Mouse (Mus musculus) layer of hippocampus, postnatal 10 days (tissue): ENCODE results near the gene Tedc1. TPM values are rescaled to one million over a fixed set of nuclear protein-coding genes. Genes with fewer than 3 reads are reported as not detected.

Experiments
- DNase-seq, 2 experiments: peaks; one replicate each; pipeline ENCODE4 v3.0.0; 2021; ENCODE audit warnings: low spot score in 2 of 2
- long read RNA-seq: library from polyadenylated mRNA; stranded (forward); transcript quantifications from one replicate; pipeline ENCODE4 v2.0.0, GENCODE M21; 2023
- total RNA-seq, 2 experiments: library from RNA; stranded (reverse); gene quantifications; 2 replicates each; pipeline ENCODE4 v1.2.3; 2021

The Tedc1 gene
- total RNA-seq, result 1 to 10 TPM; 3.0 to 3.3 TPM
- long read RNA-seq, partial matches to known transcripts, result 0 of 4 reads
- long read RNA-seq, other reads (novel, unspliced or antisense), result 2 of 4 reads

- peak; percentile 99 to 100 for DNase-seq
These were observed at the start of gene Tedc1 for GRCm38 (mm10) chr12:113155887-113156539. TSS of gene Tedc1 (plus strand) at chr12:113156421.

GRCm38 (mm10) chr12:113107431-113108124, 48.6 kb upstream of the Tedc1 start:
- DNase-seq, result no peak

DNA sequence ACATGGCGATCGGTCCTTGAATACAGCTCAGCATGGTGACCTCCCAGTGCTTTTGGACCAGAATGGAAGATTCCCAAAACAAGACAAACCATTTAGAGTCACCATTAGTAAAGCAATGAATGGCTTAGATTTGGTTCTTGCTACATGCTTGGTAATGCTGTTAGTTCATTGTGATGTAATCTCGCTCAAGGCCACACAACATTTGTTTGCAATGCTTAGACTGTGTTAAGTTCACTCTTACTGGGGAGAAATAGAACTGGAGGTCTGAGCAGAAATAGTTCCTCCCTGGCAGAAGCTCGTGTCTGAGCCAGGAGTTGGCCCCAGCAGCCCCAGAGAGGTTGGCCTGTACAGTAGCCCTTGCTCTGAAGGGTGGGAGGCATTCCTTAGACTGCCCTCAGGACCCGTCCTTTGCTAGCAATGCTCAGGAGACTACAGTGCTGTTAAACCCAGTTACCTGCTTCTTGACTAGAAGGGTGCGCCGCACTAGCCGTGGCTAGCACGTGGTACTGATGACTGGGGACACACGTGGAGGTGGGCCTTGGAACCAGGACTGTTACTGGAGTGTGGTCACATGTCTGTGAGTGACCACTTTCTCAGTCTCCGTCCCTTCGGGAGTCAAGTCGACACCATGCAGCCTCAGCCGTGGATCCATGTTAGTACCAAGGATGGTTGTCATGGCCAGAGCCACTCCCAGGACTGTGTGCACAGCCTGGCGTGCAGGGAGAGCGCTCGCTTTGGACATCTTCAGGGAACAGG, 47.5 kb upstream of the Tedc1 start:
- no peak for DNase-seq

DNA sequence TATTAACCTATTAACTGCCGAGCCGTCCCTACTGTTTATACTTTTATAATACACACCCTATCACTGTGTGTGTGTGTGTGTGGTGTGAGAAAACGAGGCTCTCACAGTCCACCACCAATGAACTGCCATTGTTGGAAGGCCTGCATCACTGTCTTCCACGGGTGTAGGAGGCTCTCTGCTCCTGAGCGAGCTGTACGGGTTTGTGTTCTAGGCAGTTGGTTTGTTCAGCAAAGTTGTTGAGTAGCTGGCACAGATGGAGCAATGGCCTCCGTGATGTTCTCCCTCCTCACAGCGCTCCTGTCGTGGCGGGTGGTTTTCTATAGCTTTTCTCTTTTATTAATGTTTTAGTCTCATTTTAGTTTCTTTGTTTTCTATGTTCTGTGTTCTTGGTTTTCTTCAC, 46.4 kb upstream of the Tedc1 start:
- no peak for DNase-seq

DNA sequence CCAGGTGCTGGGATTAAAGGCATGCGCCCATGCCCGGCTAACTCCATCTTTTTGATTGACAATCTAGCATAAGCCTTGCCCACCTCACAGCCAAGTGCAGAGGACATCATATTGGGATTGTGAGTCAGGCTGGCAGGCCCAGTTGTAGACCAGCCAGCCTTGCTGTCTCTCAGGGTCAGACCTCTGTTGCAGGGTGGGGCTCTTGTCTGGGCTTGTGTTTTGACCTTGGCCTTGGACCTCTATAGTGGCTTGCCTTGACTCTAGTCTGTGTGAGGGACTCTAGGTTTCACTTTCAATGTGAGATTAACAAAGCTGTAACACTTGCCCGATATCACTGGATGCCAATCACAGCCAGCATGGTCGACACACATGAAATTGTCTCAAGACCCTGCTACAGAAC, 42.1 kb upstream of the Tedc1 start:
- DNase-seq, result no peak

GRCm38 (mm10) chr12:113114856-113115538, 41.2 kb upstream of the Tedc1 start:
- DNase-seq, result no peak

DNA sequence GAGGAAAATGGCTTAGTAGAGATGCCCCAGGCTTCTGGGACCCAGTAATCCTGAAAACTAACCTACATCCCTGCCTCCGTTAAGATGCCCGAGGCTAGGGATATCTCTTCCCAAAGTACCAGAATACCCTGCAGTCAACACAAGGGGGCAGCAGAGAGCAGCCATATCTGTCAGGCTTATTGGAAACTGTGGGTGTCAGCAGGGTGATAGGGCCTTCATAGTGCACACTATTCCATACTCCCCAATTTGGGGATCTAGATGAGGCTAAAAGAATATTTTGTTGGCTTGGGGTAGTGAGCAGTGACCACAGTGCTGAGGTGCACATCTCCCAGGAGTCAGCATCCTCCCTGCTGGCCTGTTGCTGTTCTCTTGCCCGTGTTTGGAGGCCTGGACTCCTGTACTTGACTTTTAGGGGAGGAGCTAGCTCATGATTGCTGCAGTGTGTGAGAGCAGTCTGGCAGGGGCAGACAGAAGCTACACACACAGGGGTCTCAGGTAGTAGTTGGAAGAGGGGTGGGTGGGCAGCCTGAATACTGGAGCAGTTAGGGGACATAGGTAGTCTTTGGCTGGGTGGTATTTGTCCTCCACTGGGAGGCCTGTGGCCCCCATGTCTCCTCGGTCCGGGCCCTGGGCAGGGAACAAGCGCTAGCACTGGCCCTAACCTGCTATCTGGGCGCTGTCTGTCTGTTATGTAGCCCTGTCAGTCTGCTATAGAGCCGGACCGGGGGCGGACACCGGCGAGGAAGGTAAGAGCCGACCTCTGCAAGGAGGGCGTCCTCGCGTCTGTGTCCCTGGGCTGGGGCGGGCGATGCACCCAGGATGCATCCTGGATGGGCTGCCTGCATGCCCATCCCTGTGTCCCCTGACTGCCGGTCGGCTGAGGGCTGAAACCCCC, 36.5 kb upstream of the Tedc1 start:
- peak; percentile 90 for DNase-seq

DNA sequence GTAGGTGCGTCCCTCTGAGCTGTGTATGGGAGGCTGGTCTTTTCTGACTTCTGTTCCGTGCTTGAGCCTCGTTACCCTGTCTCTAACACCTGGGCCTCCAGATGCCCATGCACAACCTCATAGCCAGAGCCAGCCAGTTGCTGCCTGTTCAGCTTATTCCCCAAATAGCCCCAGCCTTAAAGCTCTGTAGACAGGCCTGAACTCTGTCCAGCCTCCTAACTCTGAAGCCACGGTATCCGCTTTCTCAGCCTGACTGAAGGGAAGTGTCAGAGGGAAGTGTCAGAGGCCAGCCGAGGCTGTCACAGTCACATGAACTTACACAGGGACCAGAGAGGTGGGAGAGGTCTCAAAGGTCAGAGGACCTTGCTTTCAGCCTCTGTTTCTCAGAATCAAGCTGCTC, 31.5 kb upstream of the Tedc1 start:
- DNase-seq, result no peak

- no peak for DNase-seq
These were observed 25.5 kb upstream of the Tedc1 start for GRCm38 (mm10) chr12:113130732-113131131.

DNA sequence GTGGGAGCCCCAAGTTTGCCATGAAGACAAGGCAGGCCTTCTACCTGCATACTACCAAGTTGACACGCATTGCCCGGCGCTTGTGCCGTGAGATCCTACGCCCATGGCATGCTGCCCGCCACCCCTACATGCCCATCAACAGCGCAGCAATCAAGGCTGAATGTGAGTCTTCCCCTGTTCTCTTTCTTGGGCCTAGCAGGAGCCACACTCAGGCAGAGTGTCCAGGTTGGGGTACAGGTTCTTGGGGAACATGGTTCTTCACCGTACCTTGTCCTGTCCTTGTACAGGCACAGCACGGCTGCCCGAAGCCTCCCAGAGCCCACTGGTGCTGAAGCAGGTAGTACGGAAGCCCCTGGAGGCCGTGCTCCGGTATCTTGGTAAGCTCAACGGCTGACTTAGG, 24.6 kb upstream of the Tedc1 start:
- DNase-seq, result no peak

GRCm38 (mm10) chr12:113132567-113132966, 23.7 kb upstream of the Tedc1 start:
- DNase-seq, result no peak

- no peak for DNase-seq
These were observed 23.0 kb upstream of the Tedc1 start for GRCm38 (mm10) chr12:113133260-113133659.

DNA sequence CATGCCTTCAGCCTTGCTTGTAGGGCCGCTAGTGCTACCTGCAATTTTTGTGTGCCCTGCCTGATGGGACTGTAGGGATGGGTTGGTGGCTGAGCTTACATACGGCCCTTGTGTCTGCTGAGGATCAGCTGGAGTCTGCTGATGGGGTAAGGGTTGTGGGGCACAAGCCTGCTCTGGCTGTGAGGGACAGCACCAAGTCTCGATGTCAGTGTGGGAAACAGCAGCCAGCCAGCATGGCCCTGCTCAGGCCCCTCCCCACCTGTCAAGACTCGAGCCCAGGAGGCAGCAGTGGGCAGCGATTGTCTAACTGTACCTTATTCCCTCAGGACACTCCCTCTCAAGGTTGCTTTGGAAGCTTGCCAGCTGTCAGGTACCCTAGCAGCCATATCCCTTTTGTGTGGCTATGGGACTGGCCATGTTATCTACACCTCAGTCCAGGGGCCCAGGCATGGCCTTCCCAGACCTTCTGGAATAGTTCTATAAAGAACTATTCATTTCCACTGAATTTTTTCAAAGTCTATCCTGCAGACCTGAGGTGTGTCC, 22.3 kb upstream of the Tedc1 start:
- no peak for DNase-seq

DNA sequence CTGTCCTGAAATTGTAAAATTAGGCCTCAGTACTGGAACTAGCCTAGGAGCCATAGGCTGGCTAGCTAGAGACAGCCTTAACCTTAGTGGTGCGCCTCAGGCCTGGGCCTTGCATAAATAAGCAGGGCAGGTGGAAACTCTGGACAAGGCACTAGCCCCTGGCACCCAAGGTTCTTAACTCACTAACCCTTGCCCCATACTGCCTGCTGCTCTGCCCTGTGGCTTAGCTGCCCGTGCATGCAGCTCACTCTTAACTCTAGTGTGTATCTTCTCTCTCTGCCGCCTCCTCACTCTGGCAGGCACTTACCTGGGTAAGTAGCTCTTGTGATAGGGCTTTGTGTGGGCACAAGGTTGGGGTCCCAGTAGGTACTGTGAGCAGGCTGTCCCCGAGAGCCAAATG, 21.7 kb upstream of the Tedc1 start:
- no peak for DNase-seq

DNA sequence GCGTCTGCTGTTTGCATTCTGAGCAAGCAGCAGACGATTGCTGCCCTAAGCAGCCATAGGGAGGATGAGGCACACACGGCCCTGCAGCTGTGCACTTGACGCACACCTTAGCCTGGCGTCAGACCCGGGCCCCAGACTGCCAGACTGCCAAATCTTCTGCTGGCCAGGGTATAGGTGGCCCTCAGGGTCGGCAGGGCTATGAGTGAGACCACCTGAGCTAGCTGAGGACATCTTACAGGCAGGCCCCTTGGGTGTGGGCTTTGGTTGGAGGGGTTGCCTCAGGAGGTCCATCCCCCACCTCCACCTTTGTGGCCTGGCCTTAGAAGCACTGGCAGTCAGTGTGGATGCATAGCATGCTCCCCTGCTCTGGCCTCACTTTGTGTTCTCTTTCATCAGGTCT, 20.8 kb upstream of the Tedc1 start:
- DNase-seq, result no peak

DNA sequence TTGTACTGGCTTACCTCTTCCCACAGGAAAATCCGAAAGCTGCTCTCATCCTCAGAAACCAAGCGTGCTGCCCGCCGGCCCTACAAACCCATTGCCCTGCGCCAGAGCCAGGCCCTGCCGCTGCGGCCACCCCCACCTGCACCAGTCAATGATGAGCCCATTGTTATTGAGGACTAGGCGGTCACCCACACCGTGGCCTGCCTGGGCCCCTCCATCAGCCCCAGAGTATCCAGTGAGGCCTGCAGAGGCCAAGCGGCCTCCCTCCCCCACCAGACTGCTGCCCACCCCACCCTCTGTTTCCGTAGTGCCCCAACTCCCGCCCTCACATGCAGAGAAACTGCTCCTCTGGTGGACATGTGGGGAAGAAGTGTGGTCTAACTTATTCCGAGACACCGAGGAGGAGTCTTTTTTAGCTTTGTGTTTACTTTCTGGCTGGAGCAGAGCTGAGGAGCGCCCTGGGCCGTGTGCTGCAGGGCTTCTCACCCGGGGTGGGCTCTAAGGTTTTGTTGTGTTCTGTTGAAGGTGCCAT, 19.7 kb upstream of the Tedc1 start:
- no peak for DNase-seq

GRCm38 (mm10) chr12:113137260-113138213, 18.7 kb upstream of the Tedc1 start:
- DNase-seq, result no peak

- DNase-seq, result no peak
These were observed 17.9 kb upstream of the Tedc1 start for GRCm38 (mm10) chr12:113138291-113138690.
